Mouse (Mus musculus): ENCODE measurements at regions not wholly inside any gene's neighbourhood (a gene's known extent, or its start where the extent isn't known, plus 50 kb on each side); places are given as distances from the start of the nearest gene placed in this dataset.

DNA sequence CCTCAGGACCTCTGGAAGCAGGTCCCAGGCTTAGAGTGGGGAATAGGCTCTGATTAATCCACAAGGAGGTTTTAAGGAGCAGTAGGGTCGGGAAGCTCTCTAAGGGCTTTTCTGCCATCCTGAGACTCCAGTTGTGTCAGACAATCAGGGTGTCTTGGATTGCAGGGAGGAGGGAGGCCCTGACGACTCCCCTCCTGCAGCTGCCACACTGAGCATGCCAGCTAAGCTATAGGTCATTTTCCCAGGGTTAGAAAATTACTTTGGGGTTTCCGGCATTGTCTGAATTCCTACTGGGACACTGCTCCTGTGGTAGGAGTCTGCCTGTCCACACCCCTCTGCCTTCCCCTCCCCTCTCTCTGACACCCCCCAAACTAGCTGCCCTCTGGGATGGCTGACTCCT lies 120.8 kb downstream of the Pja1 start:
- Histone ChIP-seq H3K27me3 (ENCODE audit: insufficient read depth, low read length) (no peaks in the 10 kb centered on the region), H3K27ac (ENCODE audit: low read depth, low read length) (no peak overlapping the region), H3K4me2 (ENCODE audit: low read depth) (no peak overlapping the region), H3K9me3 (ENCODE audit: low read length) (no peaks in the 10 kb centered on the region), H3K4me1 (ENCODE audit: insufficient read depth) (no peaks in the 10 kb centered on the region), H3K4me3 (ENCODE audit: low read depth, low read length) (no peak overlapping the region), H3K9ac (no peak overlapping the region), H3K36me3 (ENCODE audit: insufficient read depth) (no peaks in the 10 kb centered on the region)
- ATAC-seq (no peak), DNase-seq (no peak)
- TF ChIP-seq CTCF (IDR thresholded peaks at IDR 0.05; ENCODE audit: low read depth), result no peak
- WGBS, result 55% methylated on average over 3 of the region's 3 CpGs

DNA sequence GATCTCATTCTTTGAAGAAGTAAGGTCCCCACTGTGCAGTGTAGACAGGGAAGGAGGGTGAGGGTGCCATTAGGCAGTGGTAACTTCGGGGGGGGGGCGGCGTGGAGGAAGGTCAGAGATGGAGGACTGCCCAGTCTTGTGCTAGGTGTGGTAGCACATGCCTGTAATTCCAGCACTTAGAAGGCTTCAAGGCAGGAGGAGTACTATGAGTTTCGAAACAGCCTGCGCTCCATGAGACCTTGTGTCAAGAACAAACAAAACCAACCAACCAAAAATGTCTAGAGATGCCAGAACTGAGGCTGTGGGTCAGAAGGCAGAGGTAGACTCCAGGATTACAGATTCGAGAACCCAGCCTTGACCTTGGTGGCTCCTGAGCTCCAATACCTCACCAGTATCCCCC lies 130.8 kb downstream of the Pja1 start:
- Histone ChIP-seq H3K4me3 (ENCODE audit: low read depth, low read length) (no peak overlapping the region), H3K9me3 (ENCODE audit: low read length) (no peaks in the 10 kb centered on the region), H3K27me3 (ENCODE audit: insufficient read depth, low read length) (no peaks in the 10 kb centered on the region), H3K27ac (ENCODE audit: low read depth, low read length) (no peak overlapping the region), H3K36me3 (ENCODE audit: insufficient read depth) (no peaks in the 10 kb centered on the region), H3K4me2 (ENCODE audit: low read depth) (no peak overlapping the region), H3K9ac (no peak overlapping the region), H3K4me1 (ENCODE audit: insufficient read depth) (no peaks in the 10 kb centered on the region)
- ATAC-seq, result no peak
- 90% methylated on average over 6 of the region's 6 CpGs for WGBS
- DNase-seq, result no peak
- no peak for TF ChIP-seq CTCF (IDR thresholded peaks at IDR 0.05; ENCODE audit: low read depth)

DNA sequence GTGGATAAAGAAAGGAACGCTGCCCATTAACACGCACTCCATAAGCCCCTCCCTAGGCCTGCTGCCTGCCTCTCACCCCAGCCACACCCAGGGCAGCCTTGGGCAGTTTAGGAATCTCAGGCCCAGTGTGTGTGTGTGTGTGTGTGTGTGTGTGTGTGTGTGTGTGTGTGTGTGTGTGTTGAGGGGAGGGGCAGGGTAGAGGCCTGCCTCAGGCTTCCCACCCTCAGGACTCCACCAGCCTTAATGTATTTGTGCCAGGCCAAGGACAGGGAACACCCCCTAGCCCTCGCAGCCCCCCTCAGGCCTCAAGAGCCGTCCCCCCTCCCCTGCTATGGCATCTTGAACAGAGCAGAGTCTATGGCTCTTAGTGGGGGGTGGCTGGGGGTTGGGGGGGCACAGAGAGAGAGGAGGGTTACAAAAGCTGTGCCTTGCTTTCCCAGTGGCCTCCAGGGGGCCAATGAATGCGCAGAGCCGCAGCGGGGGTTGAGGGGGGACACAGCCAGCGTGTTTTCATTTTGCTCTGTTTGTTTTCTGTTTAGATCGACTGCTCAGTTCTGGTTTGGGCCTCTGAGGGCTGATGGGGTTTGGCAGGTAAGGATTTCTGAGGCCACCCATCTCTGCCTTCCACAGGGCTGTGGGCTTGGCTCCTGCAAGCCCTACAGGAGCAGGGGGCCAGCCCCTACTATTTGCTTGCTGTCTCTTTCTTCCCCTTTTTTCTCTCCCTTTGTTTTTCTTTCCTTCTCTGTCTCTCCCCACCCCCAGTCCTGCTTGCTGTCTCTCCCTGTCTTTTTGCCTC lies 131.8 kb downstream of the Pja1 start:
- Histone ChIP-seq H3K36me3 (ENCODE audit: insufficient read depth) (no peaks in the 10 kb centered on the region), H3K4me1 (ENCODE audit: insufficient read depth) (no peaks in the 10 kb centered on the region), H3K27ac (ENCODE audit: low read depth, low read length) (no peak overlapping the region), H3K27me3 (ENCODE audit: insufficient read depth, low read length) (no peaks in the 10 kb centered on the region), H3K9me3 (ENCODE audit: low read length) (no peaks in the 10 kb centered on the region), H3K4me3 (ENCODE audit: low read depth, low read length) (no peak overlapping the region), H3K4me2 (ENCODE audit: low read depth) (no peak overlapping the region), H3K9ac (no peak overlapping the region)
- ATAC-seq, result peak; percentile 38
- no peak for DNase-seq
- TF ChIP-seq CTCF (IDR thresholded peaks at IDR 0.05; ENCODE audit: low read depth), result no peak
- 31% methylated on average over 9 of the region's 9 CpGs for WGBS

DNA sequence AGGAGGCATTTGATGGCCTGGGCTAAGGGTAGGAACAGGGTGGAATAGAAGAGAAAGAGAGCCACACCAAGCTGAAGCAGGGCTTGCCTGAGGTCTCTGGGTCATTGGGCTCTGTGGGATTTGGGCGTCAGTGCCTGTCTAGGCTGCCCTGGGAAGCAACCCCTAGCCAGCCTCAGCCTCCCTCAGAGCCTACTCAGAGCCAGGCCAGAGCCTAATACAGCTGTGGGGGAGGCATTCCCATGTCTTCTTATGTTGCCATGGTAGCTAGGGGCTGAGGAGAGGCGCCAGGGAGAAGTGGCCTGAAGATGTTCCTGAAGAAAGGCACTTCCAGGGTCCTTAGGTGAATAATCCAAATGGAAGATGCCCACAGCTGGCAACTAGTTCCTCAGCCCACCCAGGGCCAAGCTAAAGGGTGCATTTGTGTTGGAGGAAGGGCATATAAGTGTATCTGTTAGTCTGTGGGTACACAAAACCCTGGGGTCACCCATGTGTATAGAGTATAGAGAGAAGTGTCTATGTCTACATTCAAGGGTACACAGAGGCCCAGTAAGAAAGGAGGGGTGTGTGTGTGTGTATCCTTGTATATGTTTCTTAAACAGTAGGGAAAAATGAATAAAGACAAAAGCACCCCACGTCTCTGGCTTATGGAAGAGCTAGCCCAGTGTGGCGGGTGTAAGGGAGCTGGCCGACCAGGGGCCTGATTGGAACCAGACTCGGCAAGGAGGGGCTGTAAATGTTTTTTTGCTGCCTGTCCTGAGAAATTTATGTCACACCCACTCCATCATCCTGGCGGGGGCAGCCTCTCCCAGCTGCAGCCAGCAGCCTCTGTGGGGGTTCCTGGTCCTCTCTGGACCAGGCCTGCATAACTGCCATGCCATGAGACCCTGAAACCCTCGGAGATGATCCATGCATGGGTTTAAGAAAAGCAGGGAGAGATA lies 134.2 kb downstream of the Pja1 start:
- no peaks in the 10 kb centered on the region for H3K27me3 ChIP-seq (ENCODE audit: insufficient read depth, low read length)
- no peaks in the 10 kb centered on the region for H3K4me1 ChIP-seq (ENCODE audit: insufficient read depth)
- ATAC-seq, result peak; percentile 46; the same call in 1 of the 2 replicates
- no peaks in the 10 kb centered on the region for H3K36me3 ChIP-seq (ENCODE audit: insufficient read depth)
- no peak overlapping the region for H3K4me3 ChIP-seq (ENCODE audit: low read depth, low read length)
- no peak for TF ChIP-seq CTCF (IDR thresholded peaks at IDR 0.05; ENCODE audit: low read depth)
- no peaks in the 10 kb centered on the region for H3K9me3 ChIP-seq (ENCODE audit: low read length)
- 64% methylated on average over 8 of the region's 8 CpGs for WGBS
- no peak for DNase-seq
- no peak overlapping the region for H3K27ac ChIP-seq (ENCODE audit: low read depth, low read length)
- H3K4me2 ChIP-seq (ENCODE audit: low read depth), result no peak overlapping the region
- H3K9ac ChIP-seq, result no peak overlapping the region

DNA sequence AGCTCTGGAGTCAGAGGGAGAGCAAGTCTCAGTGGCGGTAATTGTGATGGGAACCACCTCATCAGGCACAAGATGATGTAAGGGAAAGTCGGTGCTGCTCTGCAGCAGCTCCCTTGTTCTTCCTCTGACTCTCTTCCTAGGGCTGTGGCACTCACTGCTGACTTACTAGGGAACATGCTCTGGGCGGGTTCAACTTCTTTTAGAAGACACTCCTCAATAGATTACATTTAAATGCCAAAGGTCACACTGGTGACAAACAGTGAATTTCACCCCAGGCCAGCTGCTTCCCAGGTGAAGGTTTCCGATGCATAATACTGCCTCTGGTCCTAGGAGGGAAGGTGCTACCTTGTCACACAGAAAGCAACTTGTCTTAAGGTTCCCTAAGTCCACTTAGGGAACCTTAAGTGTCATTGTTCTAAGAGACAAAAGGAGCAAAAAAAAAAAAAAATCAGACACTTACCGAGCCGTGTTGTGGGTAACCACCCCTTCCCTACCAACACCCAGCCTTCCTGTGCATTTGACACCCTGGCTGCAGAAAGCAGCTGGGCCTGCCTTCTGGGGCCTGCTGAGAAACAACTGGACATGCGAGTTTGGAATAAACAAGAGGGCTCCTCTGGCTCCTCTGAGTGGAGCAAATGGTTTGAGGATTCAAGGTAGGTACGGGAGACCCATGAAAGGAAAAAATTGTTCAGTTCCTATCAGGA lies 135.0 kb downstream of the Pja1 start:
- no peaks in the 10 kb centered on the region for H3K36me3 ChIP-seq (ENCODE audit: insufficient read depth)
- no peaks in the 10 kb centered on the region for H3K4me1 ChIP-seq (ENCODE audit: insufficient read depth)
- H3K9ac ChIP-seq, result no peak overlapping the region
- TF ChIP-seq CTCF (IDR thresholded peaks at IDR 0.05; ENCODE audit: low read depth), result no peak
- no peak overlapping the region for H3K4me3 ChIP-seq (ENCODE audit: low read depth, low read length)
- DNase-seq, result no peak
- H3K27me3 ChIP-seq (ENCODE audit: insufficient read depth, low read length), result no peaks in the 10 kb centered on the region
- ATAC-seq, result no peak
- no peaks in the 10 kb centered on the region for H3K9me3 ChIP-seq (ENCODE audit: low read length)
- H3K4me2 ChIP-seq (ENCODE audit: low read depth), result no peak overlapping the region
- no peak overlapping the region for H3K27ac ChIP-seq (ENCODE audit: low read depth, low read length)
- 59% methylated on average over 8 of the region's 8 CpGs for WGBS

DNA sequence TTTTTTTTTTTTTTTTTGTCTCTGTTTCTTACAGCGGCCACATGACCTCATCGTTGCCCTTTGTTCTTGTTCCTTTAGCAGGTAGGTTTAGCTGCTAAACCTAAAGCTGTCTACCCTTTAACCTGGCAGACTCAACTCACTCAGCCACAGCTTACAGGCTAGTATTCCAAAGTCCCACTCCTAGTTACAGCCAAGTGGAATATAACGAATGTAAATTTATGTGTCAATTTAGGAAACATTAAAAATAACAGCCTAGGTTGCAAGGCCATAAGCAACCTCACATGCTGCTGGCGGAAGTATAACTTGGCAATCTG lies 138.7 kb downstream of the Pja1 start:
- Histone ChIP-seq H3K27ac (ENCODE audit: low read depth, low read length) (no peak overlapping the region), H3K4me1 (ENCODE audit: insufficient read depth) (no peaks in the 10 kb centered on the region), H3K4me3 (ENCODE audit: low read depth, low read length) (no peak overlapping the region), H3K27me3 (ENCODE audit: insufficient read depth, low read length) (no peaks in the 10 kb centered on the region), H3K9ac (no peak overlapping the region), H3K36me3 (ENCODE audit: insufficient read depth) (no peaks in the 10 kb centered on the region), H3K4me2 (ENCODE audit: low read depth) (no peak overlapping the region), H3K9me3 (ENCODE audit: low read length) (no peaks in the 10 kb centered on the region)
- TF ChIP-seq CTCF (IDR thresholded peaks at IDR 0.05; ENCODE audit: low read depth), result no peak
- 40% methylated on average over 4 of the region's 4 CpGs for WGBS
- no peak for DNase-seq
- ATAC-seq, result no peak

All from forebrain, postnatal 0 days (tissue).